Mouse (Mus musculus) heart, postnatal 0 days (tissue): Measurements from ENCODE around the gene Scrn1.

Experiments used
- CTCF ChIP-seq: IDR thresholded peaks from 2 replicates; pipeline ENCODE4 v1.5.1; 2016; ENCODE audit warnings: antibody characterized with exemption, control low read depth, low read depth
- EP300 ChIP-seq: IDR thresholded peaks from 2 replicates; pipeline ENCODE4 v1.6.1; 2016; ENCODE audit warnings: antibody characterized with exemption, low read depth

GRCm38 (mm10) chr6:54459661-54460060 is 106.6 kb downstream of the Scrn1 start:
- TF ChIP-seq CTCF (no peak), EP300 (no peak)
